Mouse (Mus musculus) midbrain, embryonic 11.5 days (tissue): Measurements from ENCODE around the gene Hoxd8. TPM values are rescaled to one million over a fixed set of nuclear protein-coding genes. Genes with fewer than 3 reads are reported as not detected.

Experiments
- ATAC-seq: fragments of 200-750 bp; cut with Nextera tagmentation; 2 replicates; pipeline ENCODE4 v1.8.0; 2017; ENCODE audit warnings: moderate TSS enrichment, moderate library complexity; ENCODE audit not compliant: low FRiP score
- DNase-seq: peaks from one replicate; pipeline ENCODE4 v3.0.0; 2015; ENCODE audit warnings: low spot score; ENCODE audit errors: missing footprints
- H3K27ac ChIP-seq: fragments of 300-500 bp; sonication (generic); 2 replicates; pipeline ENCODE4 v1.5.1; 2014; ENCODE audit warnings: low read depth, low read length
- H3K27me3 ChIP-seq: fragments of 300-500 bp; sonication (generic); 2 replicates; pipeline ENCODE4 v1.6.1; 2014; ENCODE audit warnings: mild to moderate bottlenecking, low read length, moderate library complexity, mixed read lengths; ENCODE audit not compliant: control insufficient read depth, insufficient read depth
- H3K36me3 ChIP-seq: fragments of 300-500 bp; sonication (generic); 2 replicates; pipeline ENCODE4 v1.6.1; 2014; ENCODE audit warnings: mild to moderate bottlenecking, low read length, moderate library complexity, mixed read lengths; ENCODE audit not compliant: control insufficient read depth, insufficient read depth
- H3K4me1 ChIP-seq: fragments of 300-500 bp; sonication (generic); 2 replicates; pipeline ENCODE4 v1.6.1; 2014; ENCODE audit warnings: low read length; ENCODE audit not compliant: control insufficient read depth, insufficient read depth
- H3K4me2 ChIP-seq: fragments of 300-500 bp; sonication (generic); 2 replicates; pipeline ENCODE4 v1.6.1; 2014; ENCODE audit warnings: mild to moderate bottlenecking, moderate library complexity
- H3K4me3 ChIP-seq: fragments of 300-500 bp; sonication (generic); 2 replicates; pipeline ENCODE4 v1.5.1; 2014; ENCODE audit warnings: low read depth, low read length
- H3K9ac ChIP-seq: fragments of 300-500 bp; sonication (generic); 2 replicates; pipeline ENCODE4 v1.6.1; 2014; ENCODE audit warnings: low read length
- H3K9me3 ChIP-seq: fragments of 300-500 bp; sonication (generic); 2 replicates; pipeline ENCODE4 v1.6.1; 2016; ENCODE audit warnings: low read length; ENCODE audit not compliant: control insufficient read depth
- WGBS: fragments of 180-500 bp; shearing (Covaris S2); extraction: QIAGEN DNeasy Blood & Tissue Kit; methylation state at CpG from one replicate; pipeline ENCODE4 v1.1.7; 2014; 5-methylcytosine and 5-hydroxymethylcytosine counted together
- polyA plus RNA-seq: library from polyadenylated mRNA; unstranded; fragments of >200 nt; fragmentation: Nextera tagmentation; extraction: Ambion mirVana; gene quantifications from 2 replicates; pipeline ENCODE4 v1.2.1, GENCODE M21; 2014

Hoxd8 gene
- polyA plus RNA-seq, 1 experiment from 2014 or later: 0.11 TPM

DNA sequence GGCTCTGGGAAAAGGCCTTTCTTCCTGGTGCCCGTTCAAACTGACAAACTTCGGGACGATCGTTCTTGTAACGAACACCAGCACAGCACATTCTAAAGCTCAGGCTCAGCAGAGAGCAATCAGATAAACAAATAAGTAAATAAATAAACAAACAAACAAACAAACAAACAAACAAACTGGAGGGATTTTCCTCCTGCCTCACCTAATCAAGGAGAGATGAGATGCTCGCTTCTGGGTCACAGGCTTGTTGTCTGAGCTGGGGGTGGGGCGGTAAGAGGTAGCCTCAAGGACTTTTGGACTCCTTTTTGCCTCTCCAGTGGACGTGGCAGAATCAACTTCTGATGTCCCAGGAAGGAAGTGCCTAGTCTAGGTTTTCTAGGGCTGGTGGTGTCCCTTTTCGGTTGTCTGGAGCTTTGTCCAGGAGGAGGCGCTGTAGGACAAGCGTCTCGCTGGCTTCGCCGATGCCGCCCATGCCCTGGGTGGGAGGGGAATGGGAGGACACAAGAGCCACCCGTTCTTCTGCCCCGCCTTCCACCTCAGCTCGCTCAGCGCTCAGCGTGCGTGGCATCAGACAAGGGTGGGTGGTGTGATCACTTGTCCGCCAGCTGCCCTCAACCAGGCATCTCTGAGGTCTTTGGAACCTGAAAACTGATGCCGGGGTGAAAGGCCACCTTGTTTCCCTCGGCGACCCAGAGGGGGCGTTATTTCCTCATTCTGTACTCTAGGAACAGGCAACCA lies 11.3 kb downstream of the Hoxd8 start:
- Histone ChIP-seq H3K4me1 (no peaks in the 10 kb centered on the region), H3K36me3 (no peaks in the 10 kb centered on the region), H3K4me3 (no peak overlapping the region), H3K27ac (no peak overlapping the region), H3K9me3 (no peaks in the 10 kb centered on the region), H3K9ac (no peak overlapping the region), H3K4me2 (peak overlapping the region; percentile 28; the same call in 1 of the 2 replicates), H3K27me3 (peaks cover 97% of the 10 kb centered on the region)
- peak; percentile 93 for DNase-seq
- peak; percentile 79 for ATAC-seq
- 2% methylated on average over 26 of the region's 26 CpGs for WGBS

DNA sequence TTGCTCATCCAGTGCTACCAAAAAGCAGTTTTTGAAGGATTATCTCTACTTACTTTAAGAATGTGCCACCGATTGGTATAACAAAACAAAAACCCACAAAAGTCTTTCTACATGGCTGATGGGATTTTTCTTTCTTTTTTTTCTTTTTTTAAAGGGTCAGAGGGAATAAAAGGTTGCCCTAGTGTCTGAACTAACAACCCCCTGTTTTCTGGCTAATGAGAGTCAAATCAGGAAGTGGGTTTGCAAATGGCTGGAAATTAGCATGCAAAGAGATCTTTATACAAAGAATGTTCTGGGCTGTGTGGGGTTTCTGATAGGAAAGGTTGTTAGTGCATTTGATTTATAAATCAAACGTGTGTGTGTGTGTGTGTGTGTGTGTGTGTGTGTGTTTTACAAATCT lies 16.0 kb downstream of the Hoxd8 start:
- no peak for DNase-seq
- Histone ChIP-seq H3K4me2 (no peak overlapping the region), H3K9me3 (no peaks in the 10 kb centered on the region), H3K27ac (no peak overlapping the region), H3K27me3 (peaks cover 99% of the 10 kb centered on the region), H3K4me1 (no peaks in the 10 kb centered on the region), H3K9ac (no peak overlapping the region), H3K36me3 (no peaks in the 10 kb centered on the region), H3K4me3 (no peak overlapping the region)
- WGBS: 4% methylated on average over 2 of the region's 2 CpGs
- no peak for ATAC-seq

DNA sequence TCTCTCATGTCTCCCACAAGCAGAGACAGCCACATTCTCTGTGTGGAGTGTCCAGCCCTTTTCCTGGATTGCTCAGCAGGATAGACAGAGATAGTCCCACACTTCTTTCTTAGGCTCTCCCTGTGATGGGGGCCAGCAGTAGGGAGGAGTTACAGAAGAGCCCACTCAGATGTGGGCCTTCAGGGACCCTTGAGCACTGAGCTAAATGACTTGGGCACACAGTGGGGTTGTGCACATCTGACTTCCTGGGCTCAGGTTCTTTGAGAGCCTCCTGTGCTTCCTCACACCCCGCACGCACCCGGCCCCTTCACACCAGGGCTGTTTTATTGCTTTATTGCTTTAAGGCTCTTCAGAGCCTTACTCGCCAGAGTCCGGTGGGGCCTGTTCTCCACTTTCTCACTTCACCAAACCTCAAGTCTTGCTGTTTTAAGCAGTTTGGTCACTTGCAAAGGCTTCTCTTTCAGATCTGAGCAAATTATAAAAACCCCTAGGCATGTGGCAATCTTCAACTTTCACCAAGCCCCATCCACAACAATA lies 16.6 kb downstream of the Hoxd8 start:
- Histone ChIP-seq H3K9ac (no peak overlapping the region), H3K4me3 (no peak overlapping the region), H3K27ac (no peak overlapping the region), H3K9me3 (no peaks in the 10 kb centered on the region), H3K4me2 (no peak overlapping the region), H3K36me3 (no peaks in the 10 kb centered on the region), H3K27me3 (peaks cover 99% of the 10 kb centered on the region), H3K4me1 (no peaks in the 10 kb centered on the region)
- ATAC-seq (no peak), DNase-seq (no peak)
- WGBS: 7% methylated on average over 5 of the region's 5 CpGs

DNA sequence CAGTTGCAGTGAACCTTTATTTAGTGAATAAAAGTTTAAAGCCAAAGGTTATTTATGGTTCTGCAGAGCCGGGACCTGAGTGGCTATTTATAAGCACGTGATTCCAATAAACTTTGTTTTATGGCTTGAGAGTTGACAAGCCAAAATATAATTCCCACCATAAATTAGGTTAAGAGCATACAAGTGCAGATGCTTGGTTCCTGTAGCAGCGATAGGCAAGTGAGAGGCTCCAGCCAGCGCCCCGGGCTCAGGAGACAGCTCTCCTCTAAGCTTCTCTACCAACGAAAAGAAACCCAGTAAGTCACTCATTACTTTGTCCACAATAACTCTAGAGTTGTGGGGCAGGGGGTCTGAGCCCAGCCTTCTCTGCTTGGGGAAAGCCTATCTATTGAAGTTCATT lies 17.5 kb downstream of the Hoxd8 start:
- no peak for DNase-seq
- no peaks in the 10 kb centered on the region for H3K9me3 ChIP-seq
- H3K9ac ChIP-seq: no peak overlapping the region
- H3K27me3 ChIP-seq: peaks cover 99% of the 10 kb centered on the region
- no peak overlapping the region for H3K4me2 ChIP-seq
- ATAC-seq: no peak
- H3K27ac ChIP-seq: no peak overlapping the region
- no peaks in the 10 kb centered on the region for H3K36me3 ChIP-seq
- H3K4me3 ChIP-seq: no peak overlapping the region
- whole genome bisulfite sequencing: 6% methylated on average over 6 of the region's 6 CpGs
- H3K4me1 ChIP-seq: no peaks in the 10 kb centered on the region

DNA sequence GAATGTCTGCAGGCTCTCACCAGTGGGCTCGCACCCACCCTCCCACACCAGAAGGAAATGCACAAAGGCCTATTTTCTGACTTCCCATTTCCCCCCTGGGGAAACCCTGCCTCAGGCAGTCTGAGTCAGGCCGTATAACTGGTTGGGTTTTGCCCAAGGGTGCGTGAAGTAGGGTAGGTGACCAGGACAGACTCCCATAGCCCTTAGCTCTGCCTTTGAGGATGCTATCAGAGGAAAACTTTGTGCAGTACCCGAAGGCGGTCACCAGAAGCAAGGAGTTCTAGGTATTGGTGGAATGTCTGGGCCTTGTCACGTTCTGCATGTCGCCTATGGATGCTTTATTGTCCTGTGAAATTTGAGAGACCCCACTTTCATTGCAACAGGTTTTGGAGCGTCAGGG lies 18.5 kb downstream of the Hoxd8 start:
- H3K36me3 ChIP-seq: no peaks in the 10 kb centered on the region
- no peaks in the 10 kb centered on the region for H3K9me3 ChIP-seq
- peaks cover 99% of the 10 kb centered on the region for H3K27me3 ChIP-seq
- no peak overlapping the region for H3K9ac ChIP-seq
- peaks cover 6% of the 10 kb centered on the region for H3K4me1 ChIP-seq
- no peak for DNase-seq
- H3K4me3 ChIP-seq: no peak overlapping the region
- ATAC-seq: no peak
- under 1% methylated on average over 8 of the region's 8 CpGs for WGBS
- no peak overlapping the region for H3K4me2 ChIP-seq
- no peak overlapping the region for H3K27ac ChIP-seq

DNA sequence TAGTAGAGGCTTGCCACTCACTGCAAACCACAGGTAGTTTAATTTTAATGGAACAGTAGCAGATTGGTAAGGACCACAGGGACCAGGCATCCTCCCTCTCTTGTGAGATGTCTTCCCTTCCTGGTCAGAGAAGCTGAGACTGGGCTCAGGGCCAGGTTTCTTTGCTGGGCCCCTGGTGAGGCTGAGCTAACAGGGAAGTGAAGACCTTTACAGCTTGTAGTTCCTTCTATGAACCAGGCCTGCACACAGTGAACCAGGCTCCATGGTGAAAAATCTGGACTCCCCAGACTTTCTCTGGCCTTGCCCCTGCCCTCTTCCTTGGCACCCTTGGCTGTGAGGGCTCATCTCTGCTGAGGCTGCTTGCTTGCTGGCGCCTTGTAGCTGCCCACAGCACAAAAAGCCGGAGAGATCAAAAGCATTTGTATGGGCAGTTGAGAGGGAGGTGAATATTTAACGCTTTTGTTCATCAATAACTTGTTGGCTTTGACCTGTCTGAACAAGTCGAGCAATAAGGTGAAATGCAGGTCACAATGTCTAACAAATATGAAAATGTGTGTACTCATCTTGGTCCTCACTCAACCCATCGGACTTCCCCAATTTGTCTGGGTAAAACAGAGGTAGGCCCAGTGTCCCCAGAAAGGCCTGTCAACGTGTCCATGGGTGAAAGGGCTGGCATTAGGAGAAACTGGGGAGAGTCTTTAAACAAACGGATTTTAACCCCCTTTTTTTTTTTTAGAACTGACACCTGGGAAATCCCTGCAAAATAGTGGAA lies 20.0 kb downstream of the Hoxd8 start:
- Histone ChIP-seq H3K9me3 (no peaks in the 10 kb centered on the region), H3K9ac (no peak overlapping the region), H3K27ac (no peak overlapping the region), H3K36me3 (no peaks in the 10 kb centered on the region), H3K4me1 (peaks cover 6% of the 10 kb centered on the region), H3K4me3 (no peak overlapping the region), H3K27me3 (peaks cover 100% of the 10 kb centered on the region), H3K4me2 (no peak overlapping the region)
- WGBS: 6% methylated on average over 7 of the region's 7 CpGs
- no peak for DNase-seq
- no peak for ATAC-seq

DNA sequence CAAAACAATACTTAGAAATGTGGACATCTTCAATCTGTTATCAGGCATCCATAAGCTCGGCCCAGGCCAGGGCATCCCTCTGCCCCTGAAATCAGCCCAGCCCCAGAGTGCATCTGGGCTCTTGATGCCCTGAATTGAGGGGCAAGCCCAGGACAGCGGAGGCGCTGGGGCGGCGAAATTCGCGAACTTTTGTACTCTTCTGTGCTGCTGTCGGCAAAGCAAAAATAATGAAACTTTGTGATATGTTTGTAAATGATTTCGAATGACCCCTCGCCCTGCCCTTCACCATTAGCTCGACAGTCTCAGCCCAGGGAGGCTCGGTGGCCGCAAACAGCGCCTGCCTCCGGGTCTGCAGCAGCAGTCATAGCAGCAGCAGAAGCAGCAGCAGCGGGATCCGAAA lies 20.8 kb downstream of the Hoxd8 start:
- Histone ChIP-seq H3K27me3 (peaks cover 98% of the 10 kb centered on the region), H3K27ac (no peak overlapping the region), H3K9ac (no peak overlapping the region), H3K9me3 (no peaks in the 10 kb centered on the region), H3K4me3 (no peak overlapping the region), H3K4me1 (peaks cover 6% of the 10 kb centered on the region), H3K4me2 (no peak overlapping the region), H3K36me3 (no peaks in the 10 kb centered on the region)
- WGBS: under 1% methylated on average over 17 of the region's 17 CpGs
- ATAC-seq (no peak), DNase-seq (peak; percentile 95)

DNA sequence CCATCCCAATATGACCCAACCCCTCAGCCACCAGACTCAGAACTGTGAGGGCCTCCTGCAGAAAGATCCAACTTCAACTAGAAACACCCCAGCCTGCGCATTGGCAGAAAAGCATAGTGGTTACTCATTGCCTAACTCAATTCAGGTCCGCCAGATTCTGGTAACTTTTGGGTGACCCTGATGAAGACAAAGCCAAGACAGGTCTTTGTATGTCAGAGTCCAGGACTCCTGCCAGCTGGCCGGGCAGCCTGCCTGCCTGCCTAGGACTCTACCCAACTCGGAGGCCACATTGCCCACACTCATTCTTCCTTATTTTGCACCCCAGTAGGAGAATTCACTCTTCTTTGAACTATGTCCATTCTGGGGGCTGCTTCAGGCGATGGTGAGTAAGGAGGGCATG lies 22.1 kb downstream of the Hoxd8 start, which contains the start of gene Gm28230:
Gene Gm28230 (plus strand): TSS at position 178 of the 400 bp plus-strand sequence.
- peaks cover 6% of the 10 kb centered on the region for H3K4me1 ChIP-seq
- H3K36me3 ChIP-seq: no peaks in the 10 kb centered on the region
- H3K27me3 ChIP-seq: peaks cover 97% of the 10 kb centered on the region
- 0 out of 2 replicates have a peak within 1 kb of the TSS, but pooled peaks have one; percentile 3 for H3K4me3 ChIP-seq
- no peak for ATAC-seq
- H3K9ac ChIP-seq: no peak within 1 kb of the TSS
- WGBS: 5% methylated on average over 5 of the region's 5 CpGs
- H3K4me2 ChIP-seq: no peak within 1 kb of the TSS
- no peaks in the 10 kb centered on the region for H3K9me3 ChIP-seq
- DNase-seq: no peak
- H3K27ac ChIP-seq: no peak within 1 kb of the TSS
